Mouse (Mus musculus): ENCODE measurements around the gene 1810010D01Rik.

DNA sequence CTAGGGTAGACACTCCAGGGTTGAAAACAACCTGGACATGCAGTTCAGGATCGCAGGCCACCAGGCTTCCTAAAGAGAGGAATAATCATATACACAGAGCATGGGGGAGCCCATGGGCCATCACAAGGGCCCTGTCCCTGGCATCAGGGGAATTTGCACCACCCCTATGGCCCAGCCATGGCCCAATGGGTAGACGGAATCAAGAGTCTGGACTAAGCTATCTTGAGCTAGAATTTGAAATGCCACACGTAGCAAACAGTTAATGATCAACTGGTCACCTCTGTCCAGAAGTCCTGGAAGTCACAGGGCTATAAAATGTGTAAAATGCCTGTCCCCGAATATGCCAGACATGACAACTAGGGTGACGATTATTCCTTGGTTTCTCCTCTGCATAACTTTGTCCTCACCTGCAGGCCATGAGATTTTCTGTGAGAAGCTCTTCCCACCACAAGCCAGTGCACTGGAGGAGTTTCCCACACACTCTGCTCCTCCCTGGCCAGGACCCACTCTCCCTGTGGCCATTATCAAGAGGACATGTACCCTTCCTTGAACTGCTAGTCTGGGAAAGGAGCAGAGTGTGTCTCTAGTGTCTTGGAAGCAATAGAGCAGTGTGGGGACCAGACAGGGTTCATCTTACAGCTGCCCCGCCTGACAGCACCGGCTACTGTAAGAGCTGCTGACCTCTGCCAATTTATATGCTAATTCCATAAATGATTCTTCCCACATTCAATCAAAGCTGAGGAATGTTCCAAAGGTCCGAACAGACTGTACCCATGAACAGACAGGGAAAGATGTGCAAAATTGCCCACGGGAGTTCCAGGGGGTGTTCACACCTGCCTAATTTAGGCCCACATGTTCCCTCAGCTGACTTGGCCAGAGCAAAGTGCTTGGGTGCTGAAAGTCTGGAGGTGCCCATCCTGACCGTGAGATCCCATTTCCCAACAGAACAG lies 27.2 kb upstream of the 1810010D01Rik start:
- TF ChIP-seq CTCF (conservative IDR thresholded peaks at IDR 0.05; ENCODE audit: insufficient read depth, insufficient read length, low read depth, low read length) = no peak
- TF ChIP-seq POLR2A (IDR thresholded peaks at IDR 0.05; ENCODE audit: low read depth, low read length) = no peak

Measured in kidney, adult 2 months (tissue).